Mouse (Mus musculus) CD8-positive naive resting alpha-beta T cell, adult 2 months (primary cell): ENCODE data around the gene Aaed1.

ENCODE experiments used
- DNase-seq, 2 experiments: peaks; one replicate each; pipeline ENCODE4 v3.0.0; 2022; ENCODE audit warnings: low read depth in 2 of 2, low spot score in 2 of 2

Gene Aaed1

GRCm38 (mm10) chr13:64312024-64312915 is at the start of gene Aaed1:
Gene Aaed1, minus strand, starts transcription at chr13:64312710.
- DNase-seq, result peak; percentile 67 to 71

- no peak for DNase-seq
These were observed 49.6 kb upstream of the Aaed1 start for GRCm38 (mm10) chr13:64362139-64362538.

- DNase-seq, result no peak
These were observed 48.5 kb upstream of the Aaed1 start for GRCm38 (mm10) chr13:64361020-64361419.

GRCm38 (mm10) chr13:64359702-64360101 is 47.2 kb upstream of the Aaed1 start:
- DNase-seq, result no peak

- DNase-seq, result no peak
These were observed 46.0 kb upstream of the Aaed1 start for GRCm38 (mm10) chr13:64358476-64358875.

- no peak for DNase-seq
These were observed 44.9 kb upstream of the Aaed1 start for GRCm38 (mm10) chr13:64357389-64357788.

GRCm38 (mm10) chr13:64349474-64349873 is 37.0 kb upstream of the Aaed1 start:
- DNase-seq, result no peak

- no peak for DNase-seq
These were observed 31.6 kb upstream of the Aaed1 start for GRCm38 (mm10) chr13:64344082-64344501.

GRCm38 (mm10) chr13:64343598-64343997 is 31.1 kb upstream of the Aaed1 start:
- DNase-seq, result no peak

- DNase-seq, result no peak
These were observed 23.1 kb upstream of the Aaed1 start for GRCm38 (mm10) chr13:64335546-64336132.

GRCm38 (mm10) chr13:64333102-64333501 is 20.6 kb upstream of the Aaed1 start:
- no peak for DNase-seq

- no peak for DNase-seq
These were observed 19.8 kb upstream of the Aaed1 start for GRCm38 (mm10) chr13:64332321-64332720.

GRCm38 (mm10) chr13:64322561-64323281 is 10.2 kb upstream of the Aaed1 start:
- no peak for DNase-seq

GRCm38 (mm10) chr13:64320334-64320733 is 7.8 kb upstream of the Aaed1 start:
- no peak for DNase-seq

- no peak for DNase-seq
These were observed 7.3 kb upstream of the Aaed1 start for GRCm38 (mm10) chr13:64319782-64320181.

GRCm38 (mm10) chr13:64318355-64318754 is 5.8 kb upstream of the Aaed1 start:
- DNase-seq, result no peak

- peak; percentile 42 to 57 for DNase-seq
These were observed 3.1 kb upstream of the Aaed1 start for GRCm38 (mm10) chr13:64315483-64316050.

GRCm38 (mm10) chr13:64314041-64314440 is 1.5 kb upstream of the Aaed1 start:
- DNase-seq, result no peak

- no peak for DNase-seq
These were observed 393 bp upstream of the Aaed1 start for GRCm38 (mm10) chr13:64312916-64313289.

GRCm38 (mm10) chr13:64311266-64311665 is 1.2 kb downstream of the Aaed1 start:
- DNase-seq, result no peak

- DNase-seq, result no peak
These were observed 1.9 kb downstream of the Aaed1 start for GRCm38 (mm10) chr13:64310585-64310984.
